Mouse (Mus musculus): ENCODE data around the gene Mtmr4. TPM values are rescaled to one million over a fixed set of nuclear protein-coding genes. Genes with fewer than 3 reads are reported as not detected.

The Mtmr4 gene
- polyA plus RNA-seq, 1 experiment = 5.8 TPM

DNA sequence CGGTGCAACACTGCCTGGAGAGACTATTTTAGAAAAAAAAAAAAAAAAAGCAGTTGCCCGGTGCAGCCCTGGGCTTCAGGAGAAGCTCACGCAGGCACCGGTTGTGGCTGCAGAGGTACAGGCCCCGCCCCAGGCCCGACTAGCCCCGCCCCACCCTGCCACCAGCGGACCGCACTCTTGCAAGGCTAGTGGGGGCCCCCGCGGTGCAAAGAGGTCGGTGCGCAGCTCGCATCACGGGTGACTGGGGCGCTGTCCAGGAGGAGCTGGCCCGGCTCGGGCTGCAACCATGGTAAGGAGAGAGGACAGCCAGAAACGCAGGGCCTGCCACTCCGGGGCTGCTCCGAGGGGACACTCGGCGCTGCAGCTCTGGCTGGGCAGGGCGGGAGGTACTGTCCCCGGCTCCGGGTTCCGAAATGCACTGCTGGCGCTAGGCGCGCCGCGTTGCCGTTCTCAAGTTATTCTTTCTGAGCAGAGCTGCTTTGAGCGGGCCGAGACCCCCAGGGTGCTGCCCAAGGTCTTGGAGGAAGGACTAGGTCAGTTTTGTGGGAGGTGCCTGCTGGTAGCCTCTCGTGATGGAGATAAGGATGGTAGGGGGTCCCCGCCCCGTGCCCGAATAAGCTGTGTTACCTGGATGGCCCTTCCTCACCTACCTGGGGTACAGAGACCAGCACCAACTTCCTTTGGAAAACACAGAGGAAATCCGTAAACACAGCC, 13.6 kb upstream of the Mtmr4 start:
- Histone ChIP-seq H3K4me1 (ENCODE audit: control insufficient read depth, insufficient read depth, insufficient read length, low read length) (peaks cover 15% of the 10 kb centered on the region), H3K27ac (replicated peaks; ENCODE audit: low read depth, low read length) (peak overlapping the region; percentile 88), H3K4me3 (ENCODE audit: insufficient read depth, low read depth, low read length) (peak overlapping the region; percentile 83)

DNA sequence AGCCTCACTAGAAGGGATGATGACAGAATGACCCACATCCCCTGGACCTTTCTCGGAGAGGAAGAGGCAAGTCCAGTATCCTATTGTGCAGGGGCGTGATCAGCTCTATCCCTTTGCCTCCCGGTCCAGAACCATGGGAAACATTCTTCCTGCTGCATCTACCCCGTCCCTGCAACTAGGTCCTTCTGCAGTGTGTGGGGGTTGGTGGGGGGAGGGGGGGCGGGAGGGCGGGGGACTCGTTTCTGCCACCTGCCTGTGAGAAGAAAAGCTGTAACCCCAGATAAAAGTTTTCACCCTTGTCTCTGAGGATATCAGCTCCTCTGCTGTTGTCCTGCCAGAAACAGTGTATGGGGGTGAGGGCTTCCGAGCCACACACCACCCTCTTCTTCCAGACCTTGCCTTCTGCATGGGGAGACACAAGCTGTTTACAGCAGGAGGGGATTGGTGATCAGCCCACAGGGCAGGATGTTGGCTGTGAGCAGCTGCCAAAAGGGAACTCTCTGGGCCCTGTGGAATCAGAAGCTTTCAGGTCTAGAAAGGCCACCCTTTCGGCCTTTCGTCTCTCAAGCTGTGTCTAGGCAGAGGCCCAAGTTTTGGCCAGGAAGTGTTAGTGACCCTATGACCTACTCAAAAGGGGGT, 12.9 kb upstream of the Mtmr4 start:
- peak overlapping the region; percentile 83 for H3K4me3 ChIP-seq (ENCODE audit: insufficient read depth, low read depth, low read length)
- peaks cover 20% of the 10 kb centered on the region for H3K4me1 ChIP-seq (ENCODE audit: control insufficient read depth, insufficient read depth, insufficient read length, low read length)
- peak overlapping the region; percentile 88 for H3K27ac ChIP-seq (replicated peaks; ENCODE audit: low read depth, low read length)

DNA sequence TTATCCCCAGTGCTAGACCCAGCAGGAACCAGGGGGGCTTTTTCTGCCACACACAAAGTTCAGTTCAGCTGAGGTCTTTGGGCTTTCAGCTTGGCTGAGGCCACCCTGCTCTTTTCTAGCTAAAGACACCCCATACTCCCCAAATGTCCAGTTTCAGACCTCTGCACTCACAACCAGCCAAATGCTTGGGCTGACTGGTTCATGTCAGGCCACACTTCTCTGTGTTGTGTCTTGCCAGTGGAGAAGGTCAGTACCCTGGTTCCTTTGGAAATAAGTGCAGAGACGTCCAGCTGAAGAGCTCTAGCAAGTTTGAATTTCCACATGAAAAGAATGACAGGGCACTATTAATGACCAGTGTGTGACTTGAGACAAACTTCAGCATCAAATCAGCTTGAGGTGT, 12.2 kb upstream of the Mtmr4 start:
- peak overlapping the region; percentile 83 for H3K4me3 ChIP-seq (ENCODE audit: insufficient read depth, low read depth, low read length)
- H3K4me1 ChIP-seq (ENCODE audit: control insufficient read depth, insufficient read depth, insufficient read length, low read length) = peaks cover 26% of the 10 kb centered on the region
- peak overlapping the region; percentile 84 for H3K27ac ChIP-seq (replicated peaks; ENCODE audit: low read depth, low read length)

DNA sequence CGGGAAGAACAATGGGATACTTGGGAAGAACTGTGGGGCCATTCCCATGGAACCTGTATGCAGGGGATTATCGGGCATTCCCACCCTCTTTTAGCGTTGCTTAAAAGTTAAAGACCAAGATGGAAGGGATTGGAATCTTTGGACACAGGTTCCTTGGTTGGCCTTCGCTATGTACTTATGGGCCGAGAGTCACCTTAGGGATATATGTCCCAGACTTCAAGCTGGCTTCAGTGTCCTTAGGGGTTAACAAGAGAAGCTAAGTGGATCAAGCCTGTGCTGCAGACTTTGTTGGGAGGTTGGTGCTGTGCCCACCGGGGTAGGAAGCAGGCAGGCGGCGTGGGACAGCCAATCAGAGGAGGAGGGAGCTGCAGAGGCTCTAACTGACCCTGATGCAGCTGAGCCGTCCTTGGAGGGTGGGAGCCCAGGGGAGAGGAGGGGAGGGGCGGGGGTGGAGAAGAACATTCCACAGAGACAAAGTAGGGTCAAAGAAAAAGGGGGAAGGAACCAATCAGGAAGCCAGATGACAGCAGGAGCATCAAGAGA, 11.3 kb upstream of the Mtmr4 start:
- H3K27ac ChIP-seq (replicated peaks; ENCODE audit: low read depth, low read length) = peak overlapping the region; percentile 84
- peaks cover 30% of the 10 kb centered on the region for H3K4me1 ChIP-seq (ENCODE audit: control insufficient read depth, insufficient read depth, insufficient read length, low read length)
- peak overlapping the region; percentile 83 for H3K4me3 ChIP-seq (ENCODE audit: insufficient read depth, low read depth, low read length)

DNA sequence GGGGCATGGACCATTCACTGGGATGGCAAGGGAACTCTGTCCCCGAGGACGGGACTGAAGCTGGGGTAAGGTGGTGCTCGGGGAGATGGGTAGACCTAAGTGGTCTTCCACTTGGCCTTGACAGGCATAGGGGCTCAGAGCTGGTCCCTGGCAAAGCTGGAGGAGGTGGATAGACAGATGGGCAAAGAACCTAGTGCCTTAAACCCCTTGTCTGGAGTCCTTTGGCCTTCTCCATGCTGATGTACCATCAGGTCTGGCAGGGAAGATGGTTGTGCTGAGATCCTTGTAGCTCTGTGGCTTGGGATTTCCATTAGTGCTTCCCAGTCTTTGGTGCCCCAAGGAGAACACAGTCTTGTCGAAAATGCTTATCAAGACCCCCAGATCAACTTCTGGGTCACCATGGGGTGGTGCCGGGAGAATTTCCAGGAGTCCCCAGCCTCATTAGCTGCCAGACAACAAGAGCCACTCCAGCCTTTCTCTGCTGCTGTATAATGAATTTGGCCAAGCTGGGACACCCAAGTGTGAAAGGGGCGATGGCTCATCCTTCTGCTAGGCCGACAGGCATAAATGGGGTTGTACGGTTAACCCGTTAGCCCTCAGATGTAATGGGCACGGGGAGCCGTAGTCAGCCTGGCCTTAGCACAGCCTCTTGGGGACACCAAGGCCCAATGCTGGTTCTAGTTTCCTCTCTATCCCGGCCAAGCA, 10.6 kb upstream of the Mtmr4 start:
- Histone ChIP-seq H3K4me3 (ENCODE audit: insufficient read depth, low read depth, low read length) (peak overlapping the region; percentile 83), H3K4me1 (ENCODE audit: control insufficient read depth, insufficient read depth, insufficient read length, low read length) (peaks cover 30% of the 10 kb centered on the region), H3K27ac (replicated peaks; ENCODE audit: low read depth, low read length) (peak overlapping the region; percentile 39; the same call in 1 of the 2 replicates)

DNA sequence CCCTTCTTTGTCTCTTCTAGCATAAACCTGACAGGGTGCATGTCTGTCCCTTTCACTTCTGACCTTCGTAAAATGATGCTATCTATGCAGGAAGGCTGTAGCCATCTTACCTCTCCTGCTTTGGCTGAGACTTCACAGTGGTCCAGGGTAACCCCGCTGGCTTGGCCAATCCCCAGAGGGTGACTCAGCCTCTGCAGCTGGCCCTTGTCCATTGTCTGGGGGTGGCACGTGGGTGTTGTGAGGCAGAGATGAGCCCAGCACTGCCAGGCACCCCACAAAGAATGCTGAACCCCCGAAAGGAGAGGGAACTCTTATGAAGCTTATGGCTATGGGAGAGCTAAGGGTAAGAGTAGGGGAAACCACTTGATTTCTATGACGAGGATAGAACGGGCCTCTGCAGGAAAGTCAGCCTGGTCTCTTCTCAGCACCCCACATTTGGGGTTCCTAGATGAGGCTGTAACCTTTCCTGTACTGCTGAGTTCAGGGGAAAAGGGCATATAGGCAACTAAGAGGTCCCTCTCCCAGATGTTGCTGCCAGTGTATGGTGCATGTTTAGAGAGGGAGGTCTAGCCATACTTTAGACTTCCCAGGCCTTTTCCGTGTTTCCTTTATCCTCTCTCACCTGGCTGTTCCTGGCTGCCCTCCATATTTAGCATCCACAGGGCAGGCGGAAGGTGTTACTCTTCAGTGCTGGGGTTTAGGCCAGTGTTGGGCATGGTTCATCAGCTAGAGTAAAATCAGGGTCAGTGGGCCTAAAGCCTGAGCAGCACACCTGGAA, 9.8 kb upstream of the Mtmr4 start:
- H3K27ac ChIP-seq (replicated peaks; ENCODE audit: low read depth, low read length) = peak overlapping the region; percentile 39
- H3K4me1 ChIP-seq (ENCODE audit: control insufficient read depth, insufficient read depth, insufficient read length, low read length) = peaks cover 30% of the 10 kb centered on the region
- H3K4me3 ChIP-seq (ENCODE audit: insufficient read depth, low read depth, low read length) = no peak overlapping the region; the same call in 1 of the 2 replicates

DNA sequence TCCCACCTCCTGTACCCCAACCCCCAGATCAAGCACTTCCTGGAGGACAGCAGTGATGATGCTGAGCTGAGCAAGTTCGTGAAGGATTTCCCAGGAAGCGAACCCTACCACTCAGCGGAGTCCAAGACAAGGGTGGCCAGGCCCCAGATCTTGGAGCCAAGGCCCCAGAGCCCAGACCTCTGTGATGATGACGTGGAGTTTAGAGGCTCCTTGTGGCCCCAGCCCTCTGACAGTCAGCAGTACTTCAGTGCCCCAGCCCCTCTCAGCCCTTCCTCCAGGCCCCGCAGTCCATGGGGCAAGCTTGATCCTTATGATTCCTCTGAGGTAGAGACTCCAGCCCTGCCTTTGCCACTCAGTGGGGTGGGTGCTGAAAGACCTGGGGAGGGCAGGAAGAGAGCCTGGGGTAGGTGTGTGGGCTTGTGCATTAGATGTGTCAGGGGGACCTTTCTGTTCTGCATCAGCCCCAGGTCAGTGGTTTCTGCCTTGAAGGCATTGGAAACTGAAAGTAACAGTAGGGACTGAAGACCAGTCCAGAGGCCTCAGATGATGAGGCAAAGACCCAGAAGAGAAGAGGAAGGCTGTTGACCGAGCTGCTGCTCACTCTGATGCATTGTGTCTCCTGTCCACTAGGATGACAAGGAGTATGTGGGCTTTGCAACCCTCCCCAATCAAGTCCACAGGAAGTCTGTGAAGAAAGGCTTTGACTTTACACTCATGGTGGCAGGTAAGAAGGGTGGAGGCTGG, 8.5 kb upstream of the Mtmr4 start:
- Histone ChIP-seq H3K27ac (replicated peaks; ENCODE audit: low read depth, low read length) (peak overlapping the region; percentile 84), H3K4me3 (ENCODE audit: insufficient read depth, low read depth, low read length) (no peak overlapping the region)

DNA sequence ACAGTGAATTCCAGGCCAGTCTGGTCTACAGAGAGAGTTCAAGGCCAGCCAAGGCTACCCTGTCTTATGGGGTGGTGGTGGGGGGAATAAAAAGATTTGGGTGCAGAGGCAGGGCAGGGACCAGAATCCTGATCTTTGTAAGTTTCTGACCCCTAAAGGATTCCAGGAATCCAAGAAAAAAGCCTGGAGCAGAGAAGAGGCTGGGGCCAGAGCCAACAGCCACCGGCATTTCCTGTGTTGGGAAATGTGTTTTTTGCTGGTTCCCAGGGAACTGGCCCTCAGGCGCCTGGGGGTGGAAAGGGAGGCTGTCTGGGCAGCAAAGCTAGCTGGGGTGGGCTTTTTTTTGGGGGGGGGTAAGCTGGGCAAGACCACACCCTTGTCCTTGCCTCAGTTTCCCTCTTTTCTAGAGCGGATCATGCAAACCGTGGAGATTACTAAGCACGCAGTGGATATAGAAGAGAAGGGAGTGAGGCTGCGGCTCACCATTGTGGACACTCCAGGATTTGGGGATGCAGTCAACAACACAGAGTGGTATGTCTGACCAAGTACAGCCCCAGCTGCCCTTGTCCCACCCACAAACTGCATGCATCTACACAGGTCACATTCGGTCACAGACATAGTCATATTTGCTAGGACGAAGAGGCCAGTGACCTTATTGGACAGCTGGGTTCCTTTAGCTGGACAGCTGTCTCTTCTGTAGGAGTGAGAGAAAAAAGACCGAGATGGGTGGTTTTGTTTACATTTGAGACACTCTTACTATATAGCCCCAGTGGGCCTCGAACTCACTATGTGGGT, 7.1 kb upstream of the Mtmr4 start:
- Histone ChIP-seq H3K27ac (replicated peaks; ENCODE audit: low read depth, low read length) (peak overlapping the region; percentile 84), H3K4me3 (ENCODE audit: insufficient read depth, low read depth, low read length) (no peak overlapping the region), H3K4me1 (ENCODE audit: control insufficient read depth, insufficient read depth, insufficient read length, low read length) (peaks cover 33% of the 10 kb centered on the region)

More for the DNA sequence above, 8.5 kb upstream of the Mtmr4 start:
- H3K4me1 ChIP-seq (ENCODE audit: control insufficient read depth, insufficient read depth, insufficient read length, low read length) = peaks cover 26% of the 10 kb centered on the region

DNA sequence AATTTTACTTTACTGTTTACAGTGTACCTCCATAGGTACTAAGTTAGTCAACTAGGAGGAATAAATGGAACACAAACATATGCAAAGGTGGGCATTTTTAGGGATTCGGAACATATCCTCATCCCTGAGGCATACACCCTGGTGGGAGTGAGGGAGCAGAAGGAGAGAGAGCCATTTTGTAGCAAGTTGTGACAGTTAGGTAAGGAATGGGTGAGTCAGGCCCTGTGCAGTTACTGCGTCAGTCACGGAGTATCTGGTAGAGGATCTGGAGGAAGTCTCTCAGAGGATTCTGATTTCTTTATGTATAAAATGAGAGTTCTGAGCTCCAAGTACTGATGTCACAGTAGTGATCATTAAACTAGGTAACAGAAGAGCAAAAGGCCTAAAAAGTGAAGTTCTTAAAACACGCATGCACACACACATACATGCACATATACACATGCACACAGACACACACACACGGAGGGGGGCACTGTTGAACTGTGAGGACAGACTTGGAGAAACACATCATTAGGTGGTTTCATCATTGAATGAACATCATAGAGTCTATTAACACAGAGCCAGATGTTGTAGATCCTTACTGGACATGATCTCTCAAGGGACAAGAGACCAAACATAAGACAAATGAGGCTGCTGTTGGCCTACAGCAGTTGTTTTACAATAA, 4.6 kb upstream of the Mtmr4 start:
- Histone ChIP-seq H3K4me1 (ENCODE audit: control insufficient read depth, insufficient read depth, insufficient read length, low read length) (peaks cover 24% of the 10 kb centered on the region), H3K27ac (replicated peaks; ENCODE audit: low read depth, low read length) (no peak overlapping the region), H3K4me3 (ENCODE audit: insufficient read depth, low read depth, low read length) (no peak overlapping the region)

DNA sequence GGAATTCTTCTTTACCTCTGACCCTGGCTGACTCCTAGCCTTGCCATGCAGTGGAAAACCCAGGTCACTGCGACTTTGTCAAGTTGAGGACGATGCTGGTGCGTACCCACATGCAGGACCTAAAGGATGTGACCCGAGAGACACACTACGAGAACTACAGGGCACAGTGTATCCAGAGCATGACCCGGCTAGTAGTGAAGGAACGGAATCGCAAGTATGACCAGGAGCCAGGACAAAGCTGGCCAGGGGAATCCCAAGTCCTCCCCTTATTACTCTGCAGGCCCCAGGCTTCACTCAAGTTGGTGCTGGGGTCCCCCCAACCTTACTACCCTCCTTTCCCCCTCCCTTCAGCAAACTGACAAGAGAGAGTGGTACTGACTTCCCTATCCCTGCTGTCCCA, 2.4 kb upstream of the Mtmr4 start:
- peak overlapping the region; percentile 20 for H3K4me3 ChIP-seq (ENCODE audit: insufficient read depth, low read depth, low read length)
- H3K27ac ChIP-seq (replicated peaks; ENCODE audit: low read depth, low read length) = 0 out of 2 replicates have a peak overlapping the region, but pooled peaks have one; percentile 0
- peaks cover 20% of the 10 kb centered on the region for H3K4me1 ChIP-seq (ENCODE audit: control insufficient read depth, insufficient read depth, insufficient read length, low read length)

DNA sequence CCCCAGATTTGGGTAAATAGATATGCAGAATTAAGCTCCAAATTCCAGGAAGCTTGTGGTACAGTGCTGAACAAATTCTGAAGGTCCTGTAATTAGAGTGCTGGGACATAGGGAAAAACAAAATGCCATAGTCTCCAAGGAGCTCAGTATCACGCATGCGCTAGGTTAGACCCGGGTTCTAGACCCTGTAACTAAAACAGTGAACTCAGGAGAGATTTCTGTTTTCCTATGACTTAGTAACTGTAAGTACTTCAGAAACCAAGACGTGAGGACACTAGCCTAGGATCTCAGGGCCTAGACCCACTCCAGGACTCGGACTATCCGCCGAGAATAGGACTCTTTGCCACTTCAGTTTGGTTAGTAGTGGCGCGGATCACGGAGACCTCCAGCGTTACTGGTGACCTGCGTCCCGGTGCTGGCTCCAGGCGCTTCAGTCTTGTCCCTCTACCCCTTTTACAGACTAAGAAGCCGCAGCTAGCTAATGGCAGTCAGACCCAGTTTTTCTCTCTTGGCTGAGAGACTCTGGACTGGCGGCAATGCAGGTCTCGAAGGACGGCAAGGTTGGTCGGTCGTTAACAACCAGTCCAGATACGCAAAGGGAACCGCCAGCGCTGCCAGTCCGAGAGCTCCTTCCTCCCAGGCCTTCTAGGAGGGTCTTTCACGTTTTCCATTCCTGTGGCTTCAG, 979 bp upstream of the Mtmr4 start:
- H3K4me1 ChIP-seq (ENCODE audit: control insufficient read depth, insufficient read depth, insufficient read length, low read length) = peaks cover 16% of the 10 kb centered on the region
- peak overlapping the region; percentile 87 for H3K4me3 ChIP-seq (ENCODE audit: insufficient read depth, low read depth, low read length)
- peak overlapping the region; percentile 92 for H3K27ac ChIP-seq (replicated peaks; ENCODE audit: low read depth, low read length)

DNA sequence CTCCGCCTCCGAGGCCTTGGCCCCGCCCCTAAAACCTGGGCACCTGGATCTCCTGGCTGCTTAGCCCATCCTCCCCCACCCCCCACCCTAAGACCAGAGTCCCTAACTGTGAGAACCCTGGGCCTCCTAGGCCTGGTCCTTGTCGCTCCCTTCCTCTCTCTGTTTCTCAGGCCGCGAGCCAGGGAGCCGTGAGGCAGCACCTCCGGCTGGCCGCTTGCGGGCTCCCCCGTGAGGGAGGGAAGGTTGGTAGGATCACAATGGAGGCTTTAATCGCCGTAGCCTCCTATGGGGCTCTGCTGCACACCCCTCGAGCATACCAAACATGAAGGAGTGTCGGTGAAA, 363 bp downstream of the Mtmr4 start:
- H3K4me1 ChIP-seq (ENCODE audit: control insufficient read depth, insufficient read depth, insufficient read length, low read length) = peaks cover 18% of the 10 kb centered on the region
- peak overlapping the region; percentile 78 for H3K4me3 ChIP-seq (ENCODE audit: insufficient read depth, low read depth, low read length)
- H3K27ac ChIP-seq (replicated peaks; ENCODE audit: low read depth, low read length) = peak overlapping the region; percentile 71

Data from brown adipose tissue, adult 24 weeks (tissue).